Comparison of ENCODE assay signal across 8 mouse cellular contexts in genomic region chr5:34550251-34550650, GRCm38 (mm10). TPM values are rescaled to one million over a fixed set of nuclear protein-coding genes. Genes with fewer than 3 reads are reported as not detected.
A peak's percentile ranks its signal among the peaks of the same experiment; 100 is the strongest.
DNase-seq lines count a peak whose midpoint lies in the region; ATAC-seq lines count a peak whose summit lies in the region.

No protein-coding gene starts in this region.

- peak overlapping the region; percentile 72 for H3K4me3 ChIP-seq in kidney, embryonic 16.5 days (ENCODE audit: low read length)
- peak overlapping the region; percentile 88 for H3K4me3 ChIP-seq in embryonic facial prominence, embryonic 12.5 days

- ATAC-seq in kidney, embryonic 16.5 days (ENCODE audit: low FRiP score, low TSS enrichment), result no peak
- ATAC-seq in embryonic facial prominence, embryonic 12.5 days (ENCODE audit: insufficient number of reproducible peaks, insufficient read depth, low FRiP score, low TSS enrichment), result no peak
- ATAC-seq in inflammation-experienced regulatory T-cells, adult 6 months, result peak; percentile 36

- peaks cover 6% of the 10 kb centered on the region for H3K4me1 ChIP-seq in kidney, embryonic 16.5 days (ENCODE audit: insufficient read depth, low read length)
- H3K4me1 ChIP-seq in embryonic facial prominence, embryonic 12.5 days, result peaks cover 9% of the 10 kb centered on the region

- H3K27me3 ChIP-seq in kidney, embryonic 16.5 days (ENCODE audit: insufficient read depth, low read length), result no peaks in the 10 kb centered on the region
- H3K27me3 ChIP-seq in embryonic facial prominence, embryonic 12.5 days, result no peaks in the 10 kb centered on the region

- 5% methylated on average over 6 of the region's 6 CpGs for WGBS in kidney, embryonic 16.5 days
- WGBS in embryonic facial prominence, embryonic 12.5 days, result 13% methylated on average over 6 of the region's 6 CpGs

- DNase-seq in kidney, adult 11 months, result no peak
- DNase-seq in natural killer cell, adult 2 months (ENCODE audit: low spot score in 2 of 2), result peak; percentile 24 to 43
- no peak for DNase-seq in gastrocnemius, postnatal 4 days (ENCODE audit: low spot score in 2 of 2)
- no peak for DNase-seq in cerebellum, postnatal 25 days
- no peak for DNase-seq in urinary bladder, postnatal 4 days (ENCODE audit: low spot score in 2 of 2)

- no peak overlapping the region for H3K27ac ChIP-seq in kidney, embryonic 16.5 days (ENCODE audit: low read length)
- no peak overlapping the region for H3K27ac ChIP-seq in embryonic facial prominence, embryonic 12.5 days

- H3K9ac ChIP-seq in kidney, embryonic 16.5 days (replicated peaks; ENCODE audit: low read length), result peak overlapping the region; percentile 84
- peak overlapping the region; percentile 92 for H3K9ac ChIP-seq in embryonic facial prominence, embryonic 12.5 days

- H3K9me3 ChIP-seq in kidney, embryonic 16.5 days (ENCODE audit: low read length), result no peaks in the 10 kb centered on the region
- no peaks in the 10 kb centered on the region for H3K9me3 ChIP-seq in embryonic facial prominence, embryonic 12.5 days

- H3K4me2 ChIP-seq in kidney, embryonic 16.5 days (replicated peaks; ENCODE audit: low read depth, low read length), result peak overlapping the region; percentile 79
- H3K4me2 ChIP-seq in embryonic facial prominence, embryonic 12.5 days (replicated peaks), result peak overlapping the region; percentile 66

- peaks cover 22% of the 10 kb centered on the region for H3K36me3 ChIP-seq in kidney, embryonic 16.5 days (ENCODE audit: insufficient read depth, low read length)
- peaks cover 28% of the 10 kb centered on the region for H3K36me3 ChIP-seq in embryonic facial prominence, embryonic 12.5 days

RNA-seq across cellular contexts. Expression of gene Add1, which starts 23.2 kb away (rescaled TPM):
- 217 and 219 TPM in 2 replicates for polyA plus RNA-seq in kidney, embryonic 16.5 days (2015; fragmentation: Nextera tagmentation; extraction: Ambion mirVana)
- 203 and 208 TPM in 2 replicates for polyA plus RNA-seq in embryonic facial prominence, embryonic 12.5 days (2016; fragmentation: Nextera tagmentation; extraction: Ambion mirVana)
- 100 to 1,000 TPM in 1 of 3 experiments, 10 to 100 TPM in 2; 91.1 to 101 (median 93.7) TPM for polyA plus RNA-seq in inflammation-experienced regulatory T-cells, adult 6 months (2017; shearing (Covaris generic))
- 100 to 1,000 TPM; 174 to 180 TPM for total RNA-seq in gastrocnemius, postnatal 4 days (2021)

RNA-seq across cellular contexts. Expression of gene Sh3bp2, which starts 24.6 kb away (rescaled TPM):
- polyA plus RNA-seq in kidney, embryonic 16.5 days (2015; fragmentation: Nextera tagmentation; extraction: Ambion mirVana), result 5.6 and 9.5 TPM in 2 replicates
- 12.9 and 20.6 TPM in 2 replicates for polyA plus RNA-seq in embryonic facial prominence, embryonic 12.5 days (2016; fragmentation: Nextera tagmentation; extraction: Ambion mirVana)
- polyA plus RNA-seq in inflammation-experienced regulatory T-cells, adult 6 months (2017; shearing (Covaris generic)), result 10 to 100 TPM in 2 of 3 experiments, 1 to 10 TPM in 1; 4.0 to 15.0 (median 10.2) TPM
- total RNA-seq in gastrocnemius, postnatal 4 days (2021), result 1 to 10 TPM; 4.9 to 5.4 TPM

RNA-seq across cellular contexts. Expression of gene Tnip2, which starts 36.5 kb away (rescaled TPM):
- 22.6 and 25.0 TPM in 2 replicates for polyA plus RNA-seq in kidney, embryonic 16.5 days (2015; fragmentation: Nextera tagmentation; extraction: Ambion mirVana)
- polyA plus RNA-seq in embryonic facial prominence, embryonic 12.5 days (2016; fragmentation: Nextera tagmentation; extraction: Ambion mirVana), result 12.0 and 12.6 TPM in 2 replicates
- polyA plus RNA-seq in inflammation-experienced regulatory T-cells, adult 6 months (2017; shearing (Covaris generic)), result 10 to 100 TPM; 19.0 to 32.4 (median 27.2) TPM
- total RNA-seq in gastrocnemius, postnatal 4 days (2021), result 10 to 100 TPM in 1 of 2 experiments, 1 to 10 TPM in 1; 9.8 to 10.1 TPM

Comparison
In these comparisons a context has a peak if more than half of its experiments do, and no peak if none do; other contexts are left out.
1. DNase-seq: peak in natural killer cell, adult 2 months (2 of 2); none in kidney, adult 11 months (single experiment), gastrocnemius, postnatal 4 days (0 of 2), cerebellum, postnatal 25 days (0 of 2) and urinary bladder, postnatal 4 days (0 of 2).